Mouse (Mus musculus) heart, postnatal 25 days (tissue): ENCODE results near the gene Arpc1a. TPM values are rescaled to one million over a fixed set of nuclear protein-coding genes. Genes with fewer than 3 reads are reported as not detected.
"Not testable (repeated sequence)": the region's sequence is repeated elsewhere in the genome, so short reads cannot be mapped to it uniquely, and the experiment has no call there.

Experiments used
- DNase-seq: peaks from one replicate; pipeline ENCODE4 v3.0.0; 2022; ENCODE audit warnings: low spot score
- intact Hi-C: fragments of 180-260 bp; cut with DNase I; formaldehyde crosslinking; loops from one replicate; pipeline ENCODE4 v1.15.1; 2025
- total RNA-seq, 2 experiments: library from RNA; stranded (reverse); gene quantifications; 2 replicates each; pipeline ENCODE4 v1.2.3; 2021

Arpc1a gene
- total RNA-seq, 2 experiments from 2014 or later, result 56.8 to 68.1 TPM

GRCm38 (mm10) chr5:145130191-145130590, 46.6 kb downstream of the Arpc1a start:
- no peak for DNase-seq
- intact Hi-C loops, result no loop called here

- intact Hi-C loops, result no loop called here
- DNase-seq, result no peak
These were observed 47.4 kb downstream of the Arpc1a start for GRCm38 (mm10) chr5:145130995-145131394.

GRCm38 (mm10) chr5:145133275-145133674, 49.6 kb downstream of the Arpc1a start:
- intact Hi-C loops, DNase-seq: not testable (repeated sequence)

GRCm38 (mm10) chr5:145138836-145139235, 55.2 kb downstream of the Arpc1a start:
- no peak for DNase-seq
- intact Hi-C loops, result loop anchor here (1.0 to 2.0 kb wide), 2 partner anchors 20 to 55 kb away; partner anchors contain the start of gene Kpna7

GRCm38 (mm10) chr5:145139571-145140519, 56.2 kb downstream of the Arpc1a start, which contains the start of the genes Pdap1 and Bud31:
Pdap1 (minus strand) TSS chr5:145140238.
Bud31 (plus strand) TSS chr5:145140362.
- DNase-seq, result peak; percentile 90
- intact Hi-C loops, result loop anchor here (2.0 kb wide), 2 partner anchors 21 to 27 kb away; partner anchors contain the start of genes Cpsf4 and Ptcd1

GRCm38 (mm10) chr5:145140611-145141010, 57.0 kb downstream of the Arpc1a start:
- DNase-seq, result no peak
- intact Hi-C loops, result loop anchor here (2.0 kb wide), 1 partner anchor 26 kb away; the partner anchor contains the start of genes Cpsf4 and Ptcd1

GRCm38 (mm10) chr5:145147748-145148147, 64.1 kb downstream of the Arpc1a start:
- no peak for DNase-seq
- intact Hi-C loops, result no loop called here

GRCm38 (mm10) chr5:145149294-145149693, 65.7 kb downstream of the Arpc1a start:
- DNase-seq, result no peak
- intact Hi-C loops, result no loop called here

GRCm38 (mm10) chr5:145152690-145153089, 69.1 kb downstream of the Arpc1a start:
- DNase-seq, result no peak
- intact Hi-C loops, result no loop called here

Other genes with a start within 250 kb of the Arpc1a start
- 10 to 100 TPM; 21.9 to 27.6 TPM for gene Smurf1, start 118.0 kb upstream of the Arpc1a start, total RNA-seq
- not detected for gene Gm4871, start 51.1 kb upstream of the Arpc1a start, total RNA-seq
- gene 1700018F24Rik, start 40.8 kb upstream of the Arpc1a start, total RNA-seq, result not detected
- gene Kpna7, start 200 bp downstream of the Arpc1a start, total RNA-seq, result not detected
- 10 to 100 TPM; 75.3 to 85.4 TPM for gene Arpc1b, start 30.4 kb downstream of the Arpc1a start, total RNA-seq
- 10 to 100 TPM; 37.8 to 40.3 TPM for gene Pdap1, start 56.4 kb downstream of the Arpc1a start, total RNA-seq
- 10 to 100 TPM; 53.5 to 62.6 TPM for gene Bud31, start 56.5 kb downstream of the Arpc1a start, total RNA-seq
- gene Ptcd1, start 83.3 kb downstream of the Arpc1a start, total RNA-seq, result 10 to 100 TPM; 27.9 to 28.6 TPM
- gene Cpsf4, start 83.4 kb downstream of the Arpc1a start, total RNA-seq, result 10 to 100 TPM in 1 of 2 experiments, 1 to 10 TPM in 1; 9.6 to 11.1 TPM
- 1,000 to 10,000 TPM; 1,052 to 1,137 TPM for gene Atp5j2, start 108.2 kb downstream of the Arpc1a start, total RNA-seq
- 1 to 10 TPM; 6.2 to 7.2 TPM for gene Zkscan14, start 118.0 kb downstream of the Arpc1a start, total RNA-seq
- gene Zkscan5, start 120.7 kb downstream of the Arpc1a start, total RNA-seq, result 10 to 100 TPM in 1 of 2 experiments, 1 to 10 TPM in 1; 9.4 to 11.0 TPM
- gene Zfp655, start 147.9 kb downstream of the Arpc1a start, total RNA-seq, result 10 to 100 TPM; 26.1 to 28.0 TPM
- gene Zscan25, start 196.7 kb downstream of the Arpc1a start, total RNA-seq, result 10 to 100 TPM; 10.6 to 13.0 TPM